Mouse (Mus musculus) layer of hippocampus, adult 8-10 months (tissue): ENCODE data around the gene Hgfac. TPM values are rescaled to one million over a fixed set of nuclear protein-coding genes. Genes with fewer than 3 reads are reported as not detected.
A peak's percentile ranks its signal among the peaks of the same experiment; 100 is the strongest.

Experiments used
- DNase-seq, 2 experiments: peaks; one replicate each; pipeline ENCODE4 v3.0.0; 2022; ENCODE audit warnings: low spot score in 2 of 2
- total RNA-seq, 4 experiments: library from RNA; stranded (reverse); gene quantifications; 2 replicates each; pipeline ENCODE4 v1.2.4; 2022

Hgfac gene
- total RNA-seq, 4 experiments from 2014 or later, result 0.57 to 1.2 (median 0.90) TPM

- no peak for DNase-seq
These were observed 5.5 kb upstream of the Hgfac start for GRCm38 (mm10) chr5:35035795-35036194.

DNA sequence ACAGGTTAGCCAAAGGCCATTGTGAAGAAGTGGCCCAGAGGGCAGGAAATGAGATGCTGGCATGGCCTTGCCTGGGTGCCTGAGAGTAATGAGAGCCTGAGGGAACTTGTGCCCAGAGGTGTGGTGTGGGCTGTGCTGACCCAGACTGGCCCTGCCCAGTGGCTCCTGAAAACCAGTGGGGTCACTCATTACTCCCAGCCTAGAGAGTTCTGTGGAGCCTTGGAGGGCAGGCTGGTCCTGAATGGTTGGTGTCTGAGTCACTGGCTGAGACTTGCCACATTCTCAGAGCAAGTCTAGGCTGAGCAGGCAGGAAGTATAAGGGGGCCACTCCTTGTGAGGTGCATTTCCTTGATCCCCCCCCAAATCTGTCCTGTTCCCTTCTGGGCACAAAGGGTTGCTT, 3.9 kb upstream of the Hgfac start:
- no peak for DNase-seq

GRCm38 (mm10) chr5:35042431-35043109, 1.3 kb downstream of the Hgfac start:
- no peak for DNase-seq

DNA sequence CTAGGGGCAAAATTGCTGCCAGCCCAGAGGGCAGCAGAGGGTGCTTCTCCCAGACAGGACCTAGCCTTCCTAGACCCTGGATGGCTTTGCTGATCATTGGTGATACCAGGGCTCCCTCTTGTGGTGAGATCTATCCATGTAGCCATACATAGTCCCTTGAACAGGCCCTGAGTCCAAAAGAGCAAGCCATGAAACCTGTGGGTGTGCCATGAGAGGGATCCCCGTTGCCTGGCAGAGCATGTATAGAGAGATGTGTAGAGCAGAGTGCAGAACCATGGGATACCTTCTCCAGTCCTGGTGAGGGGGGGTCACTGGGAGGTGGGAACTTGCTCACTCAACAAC, 1.8 kb downstream of the Hgfac start:
- DNase-seq, result peak; percentile 68 to 83

- DNase-seq, result no peak
These were observed 9.2 kb downstream of the Hgfac start for GRCm38 (mm10) chr5:35050541-35050940.

GRCm38 (mm10) chr5:35054628-35055027, 13.3 kb downstream of the Hgfac start:
- DNase-seq, result no peak

GRCm38 (mm10) chr5:35055076-35055475, 13.8 kb downstream of the Hgfac start:
- DNase-seq, result no peak

- peak; percentile 60 to 72 for DNase-seq
These were observed 15.5 kb downstream of the Hgfac start, which contains the start of gene Dok7 for GRCm38 (mm10) chr5:35056604-35057432. Gene Dok7, plus strand, starts transcription at chr5:35056766.

- no peak for DNase-seq
These were observed 16.3 kb downstream of the Hgfac start for GRCm38 (mm10) chr5:35057582-35057981.

DNA sequence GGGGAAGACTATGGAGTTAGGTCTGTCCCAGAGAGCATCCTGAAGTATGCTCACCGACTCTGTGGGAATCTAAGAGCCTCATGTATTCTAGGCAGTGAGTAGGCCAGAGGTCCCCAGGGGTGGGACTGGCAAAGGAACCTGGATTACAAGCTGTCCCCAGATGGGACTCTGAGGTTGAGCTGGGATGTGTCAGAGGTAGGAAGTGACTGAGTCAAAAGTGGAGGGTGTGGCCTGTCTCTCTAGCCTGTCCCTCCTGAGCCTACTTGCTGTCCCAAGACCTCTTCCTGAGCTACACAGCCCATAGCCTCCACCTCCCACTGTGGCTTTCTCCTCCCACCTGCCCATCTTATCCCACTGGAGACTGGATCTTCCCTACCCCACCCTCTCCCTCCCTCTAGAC, 16.9 kb downstream of the Hgfac start:
- no peak for DNase-seq

GRCm38 (mm10) chr5:35060098-35060497, 18.8 kb downstream of the Hgfac start:
- no peak for DNase-seq

DNA sequence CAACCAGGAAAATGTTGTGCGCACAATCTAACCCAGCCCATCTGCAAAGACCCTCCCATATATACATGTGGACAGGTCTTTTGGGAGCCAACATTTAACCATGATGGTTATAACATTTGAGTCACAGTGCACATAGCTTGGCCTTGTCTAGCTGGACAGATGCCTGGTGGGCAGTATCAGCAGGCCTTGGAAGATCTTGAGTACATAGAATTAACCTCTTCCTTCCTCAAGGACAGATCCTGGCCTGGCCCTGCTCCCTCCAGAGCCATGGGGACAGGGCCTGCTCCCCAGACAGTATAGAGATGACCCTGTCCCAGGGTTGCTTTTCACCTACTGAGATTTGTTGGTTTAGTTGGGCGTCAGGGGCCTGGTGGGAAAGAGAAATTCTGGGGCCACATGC, 28.5 kb downstream of the Hgfac start:
- DNase-seq, result no peak

DNA sequence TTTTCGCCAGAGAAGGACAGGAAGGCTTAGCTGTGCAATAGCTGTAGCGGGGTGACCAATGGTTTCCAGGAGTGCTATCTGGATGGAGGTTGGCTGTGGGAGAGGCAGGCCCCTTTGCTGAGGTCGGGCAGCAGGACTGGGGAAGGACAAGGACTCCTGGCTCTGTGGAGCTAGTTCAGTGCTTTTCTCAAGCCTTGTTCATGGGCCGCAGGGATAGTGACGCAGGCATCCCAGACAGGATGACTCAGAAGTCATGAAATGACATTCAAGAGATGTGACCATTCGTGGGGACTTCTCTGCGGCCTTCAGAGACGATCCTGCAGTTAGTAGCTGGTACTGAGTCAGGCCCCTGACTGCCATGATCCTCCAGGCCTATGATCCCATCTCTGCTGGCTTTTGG, 29.0 kb downstream of the Hgfac start:
- no peak for DNase-seq

DNA sequence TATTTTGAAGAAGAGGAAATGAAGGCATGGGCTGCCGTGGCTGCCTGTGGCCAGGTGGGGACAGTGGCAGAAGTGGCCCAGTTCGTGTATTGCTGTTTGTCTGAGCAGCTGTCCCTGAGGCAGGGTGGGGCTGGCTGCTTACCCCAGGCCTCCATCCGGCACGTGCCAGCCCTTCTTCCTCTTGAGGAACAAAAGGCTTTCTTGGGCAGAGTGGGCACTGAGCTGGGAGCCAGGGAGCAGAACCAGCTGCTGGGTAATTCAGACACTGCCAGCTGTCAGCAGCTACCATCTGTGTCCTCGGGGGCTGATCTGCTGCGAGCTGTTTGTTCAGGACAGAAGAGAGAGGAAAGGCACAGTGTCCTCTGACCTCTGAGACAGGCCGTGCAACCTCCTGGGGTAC, 29.6 kb downstream of the Hgfac start:
- peak in 1 of 2 experiments; percentile 37 for DNase-seq

DNA sequence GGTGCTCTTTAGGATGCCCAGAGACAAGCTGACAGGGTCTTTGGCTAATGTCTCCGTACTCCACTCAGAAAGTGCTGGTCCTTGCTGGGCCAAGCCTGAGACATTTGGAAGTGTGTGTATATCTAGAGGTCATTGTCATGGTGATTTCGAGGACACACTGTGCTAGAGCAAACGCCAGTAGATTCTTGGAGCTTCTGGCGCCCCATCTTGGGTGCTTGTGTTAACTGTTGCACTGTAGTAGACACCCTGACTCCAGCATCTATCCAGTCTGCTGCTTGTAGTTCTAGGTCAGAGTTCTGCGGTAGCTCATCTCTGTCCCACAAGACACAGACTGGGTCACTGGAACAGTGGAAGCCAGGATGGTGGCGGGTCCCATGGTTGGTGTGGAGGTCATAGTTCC, 30.5 kb downstream of the Hgfac start:
- DNase-seq, result no peak

DNA sequence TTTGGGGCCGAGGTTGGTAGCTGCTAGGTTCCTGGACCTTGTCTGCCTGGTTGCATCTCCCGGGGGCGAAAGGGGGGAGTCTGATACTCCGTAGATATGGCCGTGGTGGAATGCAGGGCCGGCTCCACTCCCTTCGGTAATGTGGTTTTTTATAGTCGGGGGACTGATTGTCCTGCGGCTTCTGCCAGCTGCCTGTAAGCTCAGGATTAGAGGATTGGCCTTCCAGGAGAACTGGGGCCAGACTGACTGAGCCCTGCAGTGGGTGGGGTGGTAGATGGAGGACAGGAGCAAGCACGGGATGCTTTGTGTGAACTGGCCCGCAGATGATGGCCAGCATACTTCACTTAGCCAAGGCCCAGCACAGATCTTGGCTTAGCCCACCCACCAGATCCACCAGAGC, 31.9 kb downstream of the Hgfac start:
- no peak for DNase-seq

DNA sequence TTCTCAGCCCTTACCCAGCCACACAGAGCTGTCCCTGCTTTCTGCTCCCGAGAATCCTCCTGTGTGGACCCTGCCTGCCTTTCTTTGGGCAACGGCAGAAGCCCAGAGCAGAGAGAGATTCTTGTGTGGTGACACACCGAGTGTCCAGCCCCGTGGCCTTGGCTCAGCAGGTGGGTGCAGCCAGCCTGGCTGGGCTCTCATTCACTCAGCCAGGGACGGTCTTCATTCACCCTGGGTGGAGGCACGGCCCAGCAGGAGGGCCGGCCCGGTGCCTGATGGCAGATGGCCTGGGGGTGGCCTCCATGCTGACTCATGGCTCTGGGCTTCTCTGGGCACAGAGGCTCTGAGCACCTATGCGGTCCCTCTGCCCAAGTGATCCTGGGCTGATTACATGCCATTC, 32.7 kb downstream of the Hgfac start:
- DNase-seq, result no peak

DNA sequence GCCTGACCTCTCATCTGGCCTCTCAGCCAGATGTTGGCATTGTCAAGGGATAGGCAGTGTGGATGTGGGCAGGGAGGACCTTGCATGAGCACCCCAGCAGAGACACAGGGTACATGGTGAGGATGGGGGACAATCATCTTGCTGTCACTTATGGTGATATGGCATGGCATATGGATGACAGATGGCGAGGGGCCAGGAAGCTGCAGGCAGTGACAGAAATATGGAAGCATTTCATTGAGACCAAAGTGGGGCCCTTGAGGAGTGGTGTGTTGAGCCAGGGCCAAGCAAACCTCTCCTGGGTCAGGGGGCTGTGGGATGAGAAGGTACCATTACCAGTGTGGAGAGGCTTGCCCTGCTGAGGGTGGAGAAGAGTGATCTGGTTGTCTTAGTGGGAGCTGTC, 35.1 kb downstream of the Hgfac start:
- DNase-seq, result no peak

GRCm38 (mm10) chr5:35079101-35079500, 37.8 kb downstream of the Hgfac start:
- DNase-seq, result no peak

DNA sequence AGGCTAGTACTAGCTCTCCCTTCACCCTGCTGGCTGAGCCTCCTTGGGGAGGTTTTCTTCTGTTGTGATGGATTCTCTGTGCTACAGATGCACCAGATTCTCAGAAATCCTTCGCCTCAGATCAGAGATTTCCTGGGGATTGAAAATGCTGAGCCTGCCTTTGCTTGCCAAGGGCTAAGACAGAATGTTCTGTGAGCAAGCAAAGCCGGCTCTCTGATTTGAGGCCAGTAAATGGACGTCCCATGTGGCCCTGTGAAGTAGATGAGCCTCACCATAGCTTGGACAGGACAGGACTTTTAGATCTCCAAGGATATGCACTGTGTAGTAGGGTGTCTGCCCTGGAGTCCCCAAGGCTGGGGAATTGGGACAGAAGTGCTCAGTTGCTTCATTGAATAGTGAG, 43.6 kb downstream of the Hgfac start:
- DNase-seq, result no peak

GRCm38 (mm10) chr5:35088785-35089613, 47.7 kb downstream of the Hgfac start:
- DNase-seq, result peak; percentile 54 to 72

DNA sequence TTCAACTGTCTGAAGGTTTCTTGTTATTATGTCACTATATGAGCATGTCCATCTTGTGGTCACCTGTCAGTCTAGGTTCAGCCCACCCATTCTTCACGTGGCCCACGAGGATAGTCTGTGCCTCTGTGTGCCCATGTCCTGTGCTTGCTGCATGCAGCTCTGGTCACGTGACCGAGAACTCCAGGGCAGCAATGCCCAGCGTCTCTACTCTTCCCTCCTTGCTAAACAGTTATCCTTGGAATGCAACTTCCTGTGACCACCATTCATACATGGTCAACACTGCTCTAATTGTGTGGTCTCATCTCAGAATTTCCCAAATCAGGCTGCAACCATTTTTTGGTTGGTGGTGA, 48.3 kb downstream of the Hgfac start:
- DNase-seq, result no peak
